Mouse (Mus musculus) C2C12 (cell line): ENCODE data around the gene Ptpn3. TPM values are rescaled to one million over a fixed set of nuclear protein-coding genes. Genes with fewer than 3 reads are reported as not detected.

ENCODE experiments used
- H3K27me3 ChIP-seq: one replicate; pipeline ENCODE4 v1.6.1; 2011; ENCODE audit not compliant: control insufficient read depth, insufficient read depth, insufficient read length
- H3K36me3 ChIP-seq: one replicate; pipeline ENCODE4 v1.6.1; 2011; ENCODE audit not compliant: control insufficient read depth, insufficient read depth
- H3K4me3 ChIP-seq: one replicate; pipeline ENCODE4 v1.5.1; 2011; ENCODE audit warnings: mild to moderate bottlenecking, control low read depth; ENCODE audit not compliant: poor library complexity, insufficient read depth, severe bottlenecking
- H3K79me2 ChIP-seq: one replicate; pipeline ENCODE4 v1.6.1; 2011; ENCODE audit not compliant: control insufficient read depth, insufficient read depth
- H3K79me3 ChIP-seq: one replicate; pipeline ENCODE4 v1.6.1; 2011; ENCODE audit warnings: low read depth, control low read depth
- H3ac ChIP-seq: one replicate; pipeline ENCODE3; 2011; ENCODE audit warnings: low read depth; ENCODE audit not compliant: control insufficient read depth, insufficient read length
- CEBPB ChIP-seq: IDR thresholded peaks from one replicate; pipeline ENCODE4 v1.6.1; 2011; ENCODE audit warnings: low read depth, mild to moderate bottlenecking, control low read depth, moderate library complexity
- CTCF ChIP-seq: IDR thresholded peaks from one replicate; pipeline ENCODE4 v1.5.1; 2011; ENCODE audit not compliant: control insufficient read depth, insufficient read depth, insufficient read length
- FOSL1 ChIP-seq: IDR thresholded peaks from one replicate; pipeline ENCODE4 v1.8.0; 2011; ENCODE audit warnings: mild to moderate bottlenecking, low read length; ENCODE audit not compliant: poor library complexity, insufficient read depth, severe bottlenecking
- MAX ChIP-seq: IDR thresholded peaks from one replicate; pipeline ENCODE4 v1.6.1; 2011; ENCODE audit warnings: mild to moderate bottlenecking, control low read depth
- MYOD1 ChIP-seq: IDR thresholded peaks from one replicate; pipeline ENCODE4 v1.6.1; 2011; ENCODE audit warnings: low read depth; ENCODE audit not compliant: control insufficient read depth, insufficient read length
- MYOG ChIP-seq: IDR thresholded peaks from one replicate; pipeline ENCODE4 v1.6.1; 2011; ENCODE audit not compliant: control insufficient read depth, insufficient read length; ENCODE audit errors: extremely low read depth
- USF1 ChIP-seq: IDR thresholded peaks from one replicate; pipeline ENCODE4 v1.6.1; 2011; ENCODE audit warnings: low read depth, mild to moderate bottlenecking, control low read depth, moderate library complexity
- polyA plus RNA-seq: library from polyadenylated mRNA; unstranded; fragments of >200 nt; fragmentation: generic; extraction: Trizol; gene quantifications from one replicate; pipeline ENCODE4 v1.2.1, GENCODE M21; 2012; ENCODE audit warnings: missing spikeins

Ptpn3 gene
- polyA plus RNA-seq, 1 experiment = 3.1 TPM

- TF ChIP-seq CTCF (no peak), MYOD1 (no peak), USF1 (no peak), FOSL1 (no peak), MAX (no peak), MYOG (no peak), CEBPB (no peak)
- Histone ChIP-seq H3K79me3 (no peaks in the 10 kb centered on the region), H3K4me3 (no peak overlapping the region), H3K79me2 (no peaks in the 10 kb centered on the region), H3K36me3 (no peaks in the 10 kb centered on the region), H3K27me3 (no peaks in the 10 kb centered on the region), H3ac (no peak overlapping the region)
These were observed 10.9 kb upstream of the Ptpn3 start for GRCm38 (mm10) chr4:57312256-57313166.

GRCm38 (mm10) chr4:57311750-57312149, 10.1 kb upstream of the Ptpn3 start:
- TF ChIP-seq CEBPB = no peak
- no peak for TF ChIP-seq MYOG
- TF ChIP-seq USF1 = no peak
- no peak for TF ChIP-seq FOSL1
- no peak for TF ChIP-seq MYOD1
- no peak for TF ChIP-seq MAX
- no peak for TF ChIP-seq CTCF
- H3K79me3 ChIP-seq = no peaks in the 10 kb centered on the region
- H3ac ChIP-seq = no peak overlapping the region
- H3K27me3 ChIP-seq = no peaks in the 10 kb centered on the region
- no peaks in the 10 kb centered on the region for H3K79me2 ChIP-seq
- H3K4me3 ChIP-seq = no peak overlapping the region
- H3K36me3 ChIP-seq = no peaks in the 10 kb centered on the region

DNA sequence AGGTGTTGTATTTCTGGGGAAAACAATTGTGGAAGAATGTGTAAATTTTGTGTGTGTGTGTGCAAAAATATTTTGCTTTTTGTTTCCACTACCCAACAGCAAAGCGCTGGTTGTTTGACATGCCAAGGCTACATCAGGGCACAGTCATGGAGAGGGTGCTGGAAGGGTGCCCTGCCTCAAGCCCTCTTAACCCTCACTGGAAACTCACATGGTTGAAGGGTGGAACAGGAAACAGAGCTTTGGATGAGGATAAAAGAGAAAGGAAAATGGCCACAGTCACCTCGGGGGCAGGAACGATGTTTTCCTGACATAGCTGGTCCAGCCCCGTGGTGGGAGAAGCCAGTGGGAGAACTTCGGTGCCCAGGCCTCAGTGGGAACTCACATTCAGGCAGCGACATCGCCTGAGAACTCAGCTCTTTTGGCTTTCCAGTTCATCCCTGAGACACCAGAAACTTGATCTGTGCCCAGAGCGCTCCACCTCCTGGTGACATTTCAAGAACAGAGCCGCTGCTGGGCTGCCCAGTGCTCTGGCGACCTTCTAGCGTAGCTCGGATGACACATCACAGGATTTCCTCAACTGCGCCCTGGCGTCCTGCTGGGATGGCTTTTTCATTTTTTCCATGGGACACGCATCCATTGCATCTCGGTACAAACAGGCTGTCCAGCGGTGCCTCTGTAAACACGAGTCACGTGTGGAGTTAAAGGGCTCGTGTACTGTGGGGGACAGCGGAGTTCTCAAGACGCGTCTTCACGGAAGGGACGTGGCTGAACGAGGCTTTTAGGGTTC, 6.8 kb upstream of the Ptpn3 start:
- H3K36me3 ChIP-seq = no peaks in the 10 kb centered on the region
- no peaks in the 10 kb centered on the region for H3K79me3 ChIP-seq
- H3ac ChIP-seq = no peak overlapping the region
- no peak overlapping the region for H3K4me3 ChIP-seq
- peak; percentile 51 for TF ChIP-seq MAX
- TF ChIP-seq CTCF = peak; percentile 7
- no peak for TF ChIP-seq CEBPB
- peak; percentile 81 for TF ChIP-seq USF1
- H3K79me2 ChIP-seq = no peaks in the 10 kb centered on the region
- no peaks in the 10 kb centered on the region for H3K27me3 ChIP-seq

DNA sequence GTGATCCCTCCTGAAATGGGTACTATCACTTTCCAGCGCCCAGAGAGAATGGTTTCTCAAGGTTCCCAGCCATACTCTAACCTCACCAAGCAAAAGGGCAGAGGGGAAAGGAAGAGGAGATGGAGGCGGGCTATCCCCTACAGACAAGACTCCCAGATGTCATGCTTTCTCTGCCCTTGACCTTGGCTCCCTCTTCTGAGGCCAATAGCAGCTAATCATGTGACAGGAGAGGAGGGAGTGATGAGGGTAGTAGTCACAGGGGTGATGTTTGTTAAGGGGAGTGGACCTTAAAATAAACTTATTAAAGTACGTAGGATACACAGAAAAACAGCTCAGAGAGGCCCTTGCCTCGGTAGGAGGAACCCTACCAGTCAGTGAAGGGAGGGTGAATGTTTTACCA, 6.1 kb upstream of the Ptpn3 start:
- Histone ChIP-seq H3K4me3 (no peak overlapping the region), H3K27me3 (no peaks in the 10 kb centered on the region), H3K79me3 (no peaks in the 10 kb centered on the region), H3K36me3 (no peaks in the 10 kb centered on the region), H3ac (no peak overlapping the region), H3K79me2 (no peaks in the 10 kb centered on the region)
- TF ChIP-seq CEBPB (no peak), MAX (no peak), CTCF (no peak), USF1 (no peak), FOSL1 (no peak), MYOD1 (no peak), MYOG (no peak)

GRCm38 (mm10) chr4:57306260-57306659, 4.6 kb upstream of the Ptpn3 start:
- H3K27me3 ChIP-seq = no peaks in the 10 kb centered on the region
- no peak overlapping the region for H3ac ChIP-seq
- H3K79me2 ChIP-seq = no peaks in the 10 kb centered on the region
- no peaks in the 10 kb centered on the region for H3K36me3 ChIP-seq
- H3K79me3 ChIP-seq = no peaks in the 10 kb centered on the region
- TF ChIP-seq MYOD1 (no peak), USF1 (no peak), CEBPB (peak; percentile 85), MAX (no peak), FOSL1 (peak; percentile 50), CTCF (no peak), MYOG (no peak)
- no peak overlapping the region for H3K4me3 ChIP-seq
